Mouse (Mus musculus) cerebellum, postnatal 14 days (tissue): ENCODE results near the gene Wbp2.

ENCODE experiments used
- DNase-seq, 2 experiments: peaks; one replicate each; pipeline ENCODE4 v3.0.0; 2021; ENCODE audit warnings: mixed read lengths in 2 of 2

Gene Wbp2

GRCm38 (mm10) chr11:116088741-116089394 lies 2.1 kb upstream of the Wbp2 start:
- DNase-seq = no peak

DNA sequence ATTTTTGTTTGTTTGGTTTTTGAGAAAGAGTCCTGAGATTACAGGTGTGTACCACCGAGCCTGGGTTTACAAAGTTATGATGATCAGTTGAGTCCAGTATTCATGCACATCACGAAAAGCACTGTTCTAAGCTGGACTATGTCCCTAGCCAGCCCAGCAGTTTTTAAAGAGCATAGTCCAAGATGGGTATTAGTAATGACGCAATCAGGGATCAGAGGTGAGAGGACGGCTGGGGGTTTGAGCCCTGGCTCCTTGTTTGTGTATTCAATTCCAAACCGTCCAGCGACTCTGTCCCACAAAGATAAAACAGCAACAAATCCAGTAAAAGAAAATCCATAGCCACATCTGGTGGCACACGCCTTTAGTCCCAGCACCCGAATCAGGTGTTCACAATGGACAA lies 1.4 kb upstream of the Wbp2 start:
- no peak for DNase-seq

DNA sequence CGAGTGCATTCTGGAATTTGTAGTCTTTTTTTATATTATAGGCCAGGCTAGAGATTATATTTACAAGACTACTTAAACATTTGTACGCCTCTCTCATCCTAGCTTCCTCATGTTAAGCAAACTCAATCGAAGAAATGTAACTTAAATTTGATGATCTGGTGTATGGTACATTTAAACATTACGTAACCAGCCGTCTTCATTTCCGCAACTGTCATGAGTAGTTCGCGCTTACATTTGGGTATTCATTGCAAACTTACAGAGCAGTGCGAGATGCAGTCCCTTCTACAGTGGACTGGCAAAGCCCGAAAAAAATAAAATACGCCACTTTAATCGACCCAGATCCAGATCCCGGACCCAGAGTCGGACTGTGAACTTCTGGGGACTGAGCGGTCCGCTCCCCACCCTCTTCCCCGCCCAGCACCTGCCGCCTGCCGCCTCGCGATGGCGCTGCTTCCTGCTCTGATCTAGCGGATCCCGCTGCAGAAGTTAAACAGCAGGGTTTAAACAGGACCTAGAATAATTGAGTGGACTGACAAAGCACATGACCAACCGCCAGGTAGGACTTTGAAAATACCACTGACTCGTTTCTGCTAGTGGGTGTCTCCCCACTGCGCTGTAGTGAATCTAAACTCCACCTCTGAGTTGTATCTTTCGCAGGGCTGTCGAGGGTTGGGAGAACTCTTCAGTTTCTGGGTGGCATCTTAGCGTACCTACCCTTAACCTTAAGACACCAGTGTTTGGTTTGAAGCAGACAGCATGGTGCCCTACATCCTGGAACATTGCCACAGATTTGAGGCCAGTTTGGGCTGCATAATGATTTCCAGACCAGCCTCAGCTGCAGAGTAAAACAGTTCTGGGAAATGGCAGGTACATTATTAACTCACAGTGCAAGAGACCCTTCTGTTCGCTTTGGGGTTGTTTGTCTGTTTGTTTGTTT lies 667 bp upstream of the Wbp2 start:
- peak; percentile 95 to 96 for DNase-seq

DNA sequence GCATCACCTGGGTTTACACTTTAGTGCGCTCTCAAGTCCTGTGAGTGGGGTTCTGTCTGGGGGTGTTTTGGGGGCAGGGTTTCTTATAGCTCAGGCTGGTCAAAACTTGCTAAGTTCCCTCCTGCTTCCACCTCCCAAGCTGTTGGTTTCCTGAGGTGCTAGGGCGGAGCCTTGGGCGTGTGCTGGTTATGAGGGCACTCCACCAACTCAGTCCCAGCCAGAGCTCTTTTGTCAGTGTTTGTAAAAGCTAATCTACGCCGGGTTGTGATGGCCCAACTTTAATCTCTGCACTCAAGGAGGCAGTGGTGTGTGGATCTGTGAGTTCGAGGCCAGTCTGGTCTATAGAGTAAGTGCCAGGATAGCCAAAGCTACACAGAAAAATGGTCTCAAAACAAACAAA lies 2.6 kb downstream of the Wbp2 start:
- DNase-seq = no peak

- DNase-seq = peak in 1 of 2 experiments; percentile 44
Measured at GRCm38 (mm10) chr11:116083096-116083672, 3.6 kb downstream of the Wbp2 start.

GRCm38 (mm10) chr11:116081081-116081480 lies 5.7 kb downstream of the Wbp2 start:
- DNase-seq = peak; percentile 65 to 79

DNA sequence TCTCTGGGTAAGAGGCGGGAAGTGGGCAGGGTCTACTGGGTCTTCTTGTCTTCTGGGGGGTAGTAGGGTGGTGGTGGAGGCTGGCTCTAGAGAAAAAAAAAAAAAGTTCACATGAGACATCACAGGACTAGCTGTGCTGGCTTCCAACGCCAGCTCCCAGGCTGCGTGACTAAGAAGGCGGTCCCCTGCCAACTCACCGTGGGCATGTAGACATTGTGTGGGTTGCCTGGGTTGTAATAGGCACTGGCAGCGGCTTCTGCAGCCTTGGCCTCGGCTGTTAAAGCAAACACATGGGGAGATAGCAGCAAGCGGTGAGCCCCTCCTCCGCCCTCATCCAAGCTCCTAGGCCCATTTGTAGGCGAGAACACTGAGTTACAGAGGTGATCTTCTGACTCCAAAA lies 7.3 kb downstream of the Wbp2 start:
- DNase-seq = no peak

DNA sequence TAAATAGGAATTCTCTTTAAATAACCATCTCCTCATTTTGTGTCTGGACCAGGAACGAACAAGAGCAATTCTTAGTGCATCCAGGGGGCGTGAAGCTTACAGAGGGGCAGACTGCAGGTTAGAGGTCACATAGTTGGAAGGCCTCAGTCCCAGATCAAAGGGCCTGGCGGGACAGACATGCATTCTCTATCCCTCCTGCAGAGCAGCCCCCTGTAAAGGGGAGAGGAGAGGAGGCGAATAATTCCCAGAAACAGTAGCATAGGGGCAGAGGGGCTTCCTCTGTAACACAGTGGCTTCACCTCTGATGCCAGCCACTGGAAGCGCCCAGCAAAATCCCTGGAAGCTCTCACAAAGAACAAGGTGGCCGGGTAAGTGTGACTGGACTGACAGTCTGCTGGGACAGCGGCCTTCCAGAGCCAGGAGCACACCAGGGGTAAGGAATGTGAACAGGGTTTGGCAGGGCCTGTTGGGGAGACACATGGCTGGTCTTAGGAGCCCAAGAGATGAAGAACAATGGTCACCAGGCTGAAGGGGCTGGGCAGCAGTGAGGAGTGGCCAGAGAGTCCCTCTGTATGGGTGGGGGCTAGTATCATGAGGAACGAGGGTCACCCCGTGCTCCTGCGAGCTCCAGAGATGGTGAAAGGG lies 8.0 kb downstream of the Wbp2 start:
- DNase-seq = no peak

DNA sequence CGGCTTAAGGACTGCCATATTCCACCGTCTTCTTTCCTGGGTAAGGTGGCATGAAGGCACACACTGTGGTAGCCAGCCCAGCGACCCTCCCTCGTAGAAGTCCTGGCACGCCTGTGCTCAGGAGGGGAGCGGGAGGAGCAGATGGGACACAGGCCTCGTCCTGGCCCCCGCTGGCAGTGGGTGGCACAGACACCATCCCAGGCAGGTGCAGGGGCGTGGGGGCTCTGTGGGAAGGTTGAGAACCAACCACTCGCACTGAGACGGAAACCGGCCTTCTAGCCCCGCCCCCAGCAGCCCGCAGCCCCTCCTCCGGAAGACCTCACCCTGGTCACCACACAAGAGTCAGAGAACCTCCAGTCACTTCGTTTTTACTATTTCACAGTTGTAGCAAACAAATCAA lies 8.6 kb downstream of the Wbp2 start:
- DNase-seq = peak; percentile 70 to 75

DNA sequence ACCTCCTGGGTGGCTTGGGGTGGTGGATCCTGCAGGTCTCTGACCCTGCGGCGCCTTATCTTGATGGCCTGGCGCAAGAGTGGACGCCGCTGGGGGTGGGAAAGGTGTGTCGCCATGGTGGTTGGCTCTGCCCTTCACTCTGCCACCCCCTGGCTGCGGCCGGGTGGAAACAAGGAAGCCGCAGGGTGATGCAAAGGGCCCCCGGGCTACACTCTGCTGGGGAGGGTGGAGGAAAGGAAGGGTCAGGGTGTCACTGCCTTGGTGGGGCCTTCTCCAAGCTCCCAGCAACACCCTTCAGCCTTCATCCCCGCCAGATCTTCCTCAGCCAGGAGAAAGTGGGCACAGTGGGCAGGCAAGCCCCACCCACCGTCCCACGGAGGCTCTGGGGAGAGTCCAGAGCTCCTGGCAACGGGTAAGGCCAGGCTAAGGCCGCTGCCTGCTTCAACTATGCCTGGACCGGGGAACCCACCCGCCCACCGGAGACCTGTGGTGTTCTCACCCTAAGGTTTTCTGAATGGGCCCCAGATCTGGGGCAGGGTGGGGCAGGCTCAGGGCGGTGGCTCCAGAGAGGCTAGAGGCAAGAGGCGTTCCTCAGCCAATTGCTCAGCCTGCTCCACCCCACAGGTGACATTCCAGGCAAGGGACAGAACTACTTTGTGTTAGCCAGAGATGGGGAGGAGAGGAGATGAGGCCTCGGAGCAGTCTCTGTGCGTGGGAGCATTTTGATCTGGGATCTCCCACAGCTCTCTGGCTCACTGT lies 9.2 kb downstream of the Wbp2 start, which contains the start of gene Unc13d:
TSS of gene Unc13d (minus strand) at position 516 of the 759 bp plus-strand sequence.
- no peak for DNase-seq

DNA sequence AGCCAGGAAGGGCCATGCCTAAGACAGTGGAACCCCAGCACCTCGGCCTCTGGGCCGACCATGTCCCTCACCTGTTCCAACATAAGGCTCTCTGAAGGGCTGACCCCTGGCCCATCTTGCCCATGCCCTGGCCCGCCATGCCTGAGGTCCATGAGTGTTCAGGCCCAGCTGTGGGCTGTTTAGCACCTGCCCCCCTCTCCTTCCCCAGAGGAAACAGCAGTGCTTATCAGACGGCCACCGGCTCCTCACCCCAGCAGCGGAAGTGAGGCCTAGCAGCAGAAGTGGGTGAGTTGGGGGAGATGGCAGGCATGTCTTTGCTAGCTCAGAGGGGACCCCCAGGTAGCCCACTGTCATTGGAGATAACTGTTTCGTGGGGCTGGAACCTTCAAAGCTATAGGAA lies 10.0 kb downstream of the Wbp2 start:
- DNase-seq = no peak

DNA sequence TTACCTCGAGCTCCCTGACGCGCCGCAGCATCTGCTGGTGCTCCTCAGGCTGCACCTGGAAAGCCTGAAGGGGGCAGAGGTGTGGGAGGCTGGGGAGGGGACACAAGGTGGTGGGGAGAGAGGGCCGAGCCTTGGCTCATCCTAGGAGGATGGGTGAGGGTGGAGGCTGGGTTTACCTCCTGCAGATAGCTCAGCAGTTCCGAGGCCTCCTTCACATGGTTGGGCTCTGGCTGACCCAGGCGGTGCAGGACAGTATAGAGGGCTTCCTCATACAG lies 10.6 kb downstream of the Wbp2 start:
- DNase-seq = no peak

DNA sequence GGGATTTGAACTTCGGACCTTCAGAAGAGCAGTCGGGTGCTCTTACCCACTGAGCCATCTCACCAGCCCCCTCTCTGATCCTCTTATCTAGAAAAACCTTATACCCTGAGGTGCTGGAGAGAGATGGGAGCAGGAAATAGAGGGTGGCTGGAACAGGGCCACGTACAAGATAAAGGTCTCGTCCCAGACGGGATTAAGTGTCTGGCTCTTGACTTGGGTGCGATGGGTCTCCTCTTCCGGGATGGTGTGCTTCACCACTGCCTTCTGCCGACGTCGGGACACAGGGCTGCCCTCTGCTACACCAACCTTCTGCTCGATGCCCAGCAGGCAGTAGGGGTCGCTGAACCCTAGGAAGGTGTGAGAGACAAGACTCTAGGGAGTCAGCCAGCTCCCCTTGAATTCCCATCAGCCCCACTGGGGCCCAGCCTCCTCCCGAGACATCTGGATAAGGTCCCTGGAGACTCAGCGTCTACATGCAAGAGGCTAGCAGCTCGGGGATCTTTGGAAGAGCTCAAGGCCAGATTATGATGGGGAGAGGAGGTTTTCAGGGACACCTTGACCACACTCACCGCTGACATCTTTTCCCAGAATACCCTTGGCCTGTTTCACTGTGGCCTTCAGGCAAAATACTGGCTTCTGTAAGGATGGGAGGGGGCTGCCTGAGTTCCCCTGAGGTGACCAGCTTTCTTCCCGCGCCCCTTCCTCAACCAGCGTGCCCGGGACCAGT lies 11.1 kb downstream of the Wbp2 start:
- peak in 1 of 2 experiments; percentile 11 for DNase-seq

GRCm38 (mm10) chr11:116074436-116074991 lies 12.3 kb downstream of the Wbp2 start:
- DNase-seq = no peak

GRCm38 (mm10) chr11:116072608-116073007 lies 14.2 kb downstream of the Wbp2 start:
- no peak for DNase-seq

DNA sequence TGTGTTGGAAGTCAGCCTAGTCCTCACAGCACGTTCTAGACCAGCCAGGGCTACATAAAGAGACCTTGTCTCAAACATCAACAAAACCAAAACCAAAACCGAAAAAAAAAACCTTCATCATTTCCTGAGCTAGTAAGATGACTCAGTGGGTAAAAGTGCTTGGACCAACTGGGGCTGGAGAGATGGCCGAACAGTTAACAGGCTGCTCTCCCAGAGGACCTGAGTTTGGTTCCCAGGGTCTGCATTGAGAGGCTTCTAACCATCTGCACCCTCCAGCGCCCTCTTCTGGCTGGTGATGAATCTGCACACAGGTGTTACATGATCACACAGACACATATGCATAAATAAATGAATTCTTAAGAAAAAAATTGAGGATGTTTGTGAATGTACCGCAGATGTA lies 15.3 kb downstream of the Wbp2 start:
- peak in 1 of 2 experiments; percentile 69 for DNase-seq

- DNase-seq = peak in 1 of 2 experiments; percentile 39
Measured at GRCm38 (mm10) chr11:116065345-116065744, 21.4 kb downstream of the Wbp2 start.

DNA sequence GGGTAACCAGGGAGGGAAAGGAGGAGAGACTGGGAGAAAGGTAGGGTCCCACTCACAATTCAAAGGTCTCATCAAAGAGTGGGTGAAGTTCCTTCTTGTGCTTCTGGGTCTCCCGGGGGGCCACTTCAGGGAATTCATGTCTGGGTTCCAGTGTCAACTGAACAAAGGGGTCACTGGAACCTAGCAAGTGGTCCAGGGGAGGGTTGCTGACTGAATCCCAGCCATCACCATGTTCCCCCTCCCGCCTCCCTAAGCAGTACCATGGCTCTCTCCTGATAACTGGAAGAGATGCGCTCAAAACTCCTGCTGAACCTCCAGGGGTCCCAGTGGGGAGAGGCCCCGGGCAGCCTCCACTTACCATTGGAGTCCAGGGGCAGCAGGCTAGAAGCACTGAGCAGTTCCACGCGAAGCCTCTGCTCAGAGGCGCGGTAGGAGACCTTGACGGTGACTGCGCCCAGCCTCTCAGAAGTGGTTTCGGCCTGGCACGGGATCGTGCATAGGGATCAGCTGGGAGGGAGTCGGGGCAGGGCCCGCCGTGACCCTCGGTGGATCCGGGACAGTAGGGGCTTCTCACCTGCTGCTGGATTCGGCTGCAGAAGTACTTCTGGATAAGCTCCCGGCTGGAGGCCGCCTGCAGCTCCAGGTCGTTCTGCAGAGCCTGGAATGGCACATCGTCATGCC lies 22.5 kb downstream of the Wbp2 start:
- DNase-seq = peak; percentile 41 to 57

DNA sequence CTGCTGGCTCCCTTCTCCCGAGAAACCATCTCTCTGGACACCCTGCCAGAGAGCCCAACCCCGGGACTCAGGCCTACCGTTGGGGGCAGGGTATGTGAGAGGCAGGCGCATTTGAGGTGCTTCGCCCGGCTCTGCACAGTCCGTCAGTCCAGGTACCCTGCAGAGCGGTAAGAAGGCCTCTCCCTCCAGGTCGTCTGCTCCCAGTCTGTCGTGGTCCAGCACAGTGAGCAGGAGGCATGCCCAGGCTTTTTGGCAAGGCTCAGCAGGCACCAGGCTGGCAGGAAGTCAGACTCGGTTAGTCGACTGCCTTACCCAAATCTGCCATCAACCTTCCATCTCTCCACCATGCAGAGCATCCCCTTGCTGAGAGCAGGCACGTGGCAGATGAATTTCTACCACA lies 23.2 kb downstream of the Wbp2 start:
- peak; percentile 88 to 95 for DNase-seq

DNA sequence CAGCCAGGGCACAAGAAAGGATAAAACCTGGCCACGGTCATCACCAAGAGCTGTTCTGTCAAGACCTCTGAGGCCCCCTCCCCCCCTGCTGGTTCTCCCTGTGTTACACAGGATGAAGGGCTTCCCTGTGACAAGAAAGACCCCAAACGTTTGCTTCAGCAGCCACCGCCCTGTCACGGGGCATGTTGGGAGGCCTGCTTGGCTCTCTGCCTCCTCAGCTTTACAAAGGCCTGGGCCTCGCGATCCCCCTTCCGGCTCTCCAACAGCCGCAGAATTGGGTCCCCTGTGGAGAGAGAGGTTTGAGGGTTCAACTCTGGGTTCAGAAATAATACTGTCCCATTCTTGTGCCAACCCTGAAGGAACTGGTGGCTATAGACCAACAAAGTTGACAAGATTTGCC lies 24.3 kb downstream of the Wbp2 start:
- DNase-seq = peak; percentile 72 to 75
